Mouse (Mus musculus): ENCODE measurements around the gene Tmem141.

DNA sequence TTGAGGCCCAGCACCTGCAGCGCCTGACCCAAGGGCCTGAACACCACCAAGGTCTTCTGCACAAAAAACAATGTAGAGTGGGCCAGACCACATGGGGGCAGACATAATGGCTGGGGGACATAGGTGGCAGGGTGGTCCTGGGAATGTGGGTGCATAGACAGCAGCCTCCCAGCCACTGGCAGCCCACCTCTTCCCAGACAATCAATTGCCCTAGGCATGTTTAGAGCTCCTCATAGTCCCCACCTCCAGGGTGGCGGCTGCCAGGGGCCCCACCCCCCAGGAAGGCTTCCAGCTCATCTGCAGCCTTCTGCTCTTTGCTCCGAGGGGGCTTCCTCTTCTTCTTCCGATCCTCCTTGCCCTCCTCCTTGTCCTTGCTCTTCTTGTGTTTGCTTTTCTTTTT, 38.2 kb downstream of the Tmem141 start:
- TF ChIP-seq CTCF (IDR thresholded peaks at IDR 0.05; ENCODE audit: control insufficient read depth, insufficient read depth, insufficient read length) (no peak), USF1 (IDR thresholded peaks at IDR 0.05; ENCODE audit: low read depth) (no peak), MAX (IDR thresholded peaks at IDR 0.05) (no peak), FOSL1 (IDR thresholded peaks at IDR 0.05; ENCODE audit: insufficient read depth, low read length, poor library complexity, severe bottlenecking) (no peak), CEBPB (IDR thresholded peaks at IDR 0.05; ENCODE audit: low read depth) (no peak), MYOG (IDR thresholded peaks at IDR 0.05; ENCODE audit: control insufficient read depth, extremely low read depth, insufficient read length) (no peak)

Data from C2C12 (cell line).